Mouse (Mus musculus) forebrain, embryonic 13.5 days (tissue): Measurements from ENCODE around the gene C530025M09Rik. TPM values are rescaled to one million over a fixed set of nuclear protein-coding genes. Genes with fewer than 3 reads are reported as not detected.

Source experiments
- polyA plus RNA-seq: library from polyadenylated mRNA; unstranded; fragments of >200 nt; fragmentation: Nextera tagmentation; extraction: Ambion mirVana; gene quantifications from 2 replicates; pipeline ENCODE4 v1.2.1, GENCODE M21; 2015

The C530025M09Rik gene
- polyA plus RNA-seq, 1 experiment from 2014 or later, result 0.75 TPM

Other genes with a start within 250 kb of the C530025M09Rik start
- 8.2 and 9.8 TPM in 2 replicates for gene Syndig1, start 2.0 kb downstream of the C530025M09Rik start, polyA plus RNA-seq